Comparison of ENCODE assay signal across 32 mouse cellular contexts in the genomic region with DNA sequence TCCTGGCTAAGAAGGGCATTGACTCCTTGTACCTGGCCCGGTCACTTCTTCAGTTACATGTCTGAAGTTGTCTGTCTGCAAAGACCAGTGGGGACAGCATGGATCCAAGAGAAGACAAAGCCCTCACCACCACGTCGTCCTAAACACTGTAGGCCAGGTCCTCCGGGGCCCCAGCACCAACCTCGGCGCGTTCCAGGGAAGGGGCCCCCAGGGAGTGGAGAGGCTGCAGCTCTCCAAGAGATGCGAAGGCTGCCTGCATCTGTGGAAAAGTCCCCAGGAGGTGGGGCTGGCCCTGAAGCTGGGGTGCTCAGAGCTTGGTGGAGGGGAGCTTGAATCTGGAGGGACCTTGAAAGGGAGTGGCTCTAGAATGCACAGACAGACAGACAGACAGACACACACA. TPM values are rescaled to one million over a fixed set of nuclear protein-coding genes. Genes with fewer than 3 reads are reported as not detected.
DNase-seq lines count a peak whose midpoint lies in the region; ATAC-seq and TF ChIP-seq lines count a peak whose summit lies in the region.
"Had no signal": no experiment of that assay in that cellular context is flagged by ENCODE, and none has a peak within 500 bp of the region (broad histone marks: within the 10 kb centered on the region; RNA-seq: fewer than 3 reads in every experiment).

No protein-coding gene starts in this region.

- H3K27ac ChIP-seq in heart, embryonic 10.5 days = 0 out of 2 replicates have a peak overlapping the region, but pooled peaks have one; percentile 11
- peak overlapping the region; percentile 81 for H3K27ac ChIP-seq in liver, embryonic 14.5 days
- H3K27ac ChIP-seq in liver, embryonic 11.5 days (ENCODE audit: low read depth, low read length) = no peak overlapping the region
- H3K27ac ChIP-seq: embryonic facial prominence, embryonic 10.5 days; embryonic facial prominence, embryonic 13.5 days; gastrocnemius, adult 2 months; heart, embryonic 13.5 days; hindbrain, embryonic 10.5 days; hindbrain, embryonic 13.5 days; intestine, embryonic 15.5 days had no signal

- no peak for TF ChIP-seq EP300 in liver, embryonic 14.5 days (IDR thresholded peaks at IDR 0.05; ENCODE audit: low read depth)

- no peak overlapping the region for H3K4me2 ChIP-seq in liver, embryonic 14.5 days (ENCODE audit: low read depth)
- no peak overlapping the region for H3K4me2 ChIP-seq in liver, embryonic 11.5 days
- H3K4me2 ChIP-seq: embryonic facial prominence, embryonic 13.5 days; heart, embryonic 13.5 days; hindbrain, embryonic 13.5 days; intestine, embryonic 15.5 days had no signal

- ATAC-seq in liver, embryonic 14.5 days (ENCODE audit: insufficient read depth) = no peak
- ATAC-seq in liver, embryonic 11.5 days (replicated peaks; ENCODE audit: low FRiP score) = no peak
- no peak for ATAC-seq in CD4-positive, CD25-positive, alpha-beta regulatory T cell, adult 4 months
- ATAC-seq: forebrain, embryonic 14.5 days; forebrain, postnatal 0 days; hindbrain, embryonic 16.5 days; intestine, embryonic 15.5 days had no signal

- no peaks in the 10 kb centered on the region for H3K36me3 ChIP-seq in heart, embryonic 10.5 days
- H3K36me3 ChIP-seq in liver, embryonic 14.5 days (replicated peaks; ENCODE audit: control insufficient read depth, insufficient read depth, low read depth) = no peaks in the 10 kb centered on the region
- H3K36me3 ChIP-seq in liver, embryonic 11.5 days (ENCODE audit: control insufficient read depth, insufficient read depth, low read length) = no peaks in the 10 kb centered on the region
- H3K36me3 ChIP-seq: embryonic facial prominence, embryonic 10.5 days; embryonic facial prominence, embryonic 13.5 days; heart, embryonic 13.5 days; hindbrain, embryonic 10.5 days; hindbrain, embryonic 13.5 days; intestine, embryonic 15.5 days had no signal

- H3K9me3 ChIP-seq in heart, embryonic 10.5 days = no peaks in the 10 kb centered on the region
- H3K9me3 ChIP-seq in liver, embryonic 14.5 days (ENCODE audit: control insufficient read depth, low read length) = no peaks in the 10 kb centered on the region
- H3K9me3 ChIP-seq in liver, embryonic 11.5 days (ENCODE audit: control insufficient read depth, low read length) = no peaks in the 10 kb centered on the region
- H3K9me3 ChIP-seq: embryonic facial prominence, embryonic 10.5 days; embryonic facial prominence, embryonic 13.5 days; heart, embryonic 13.5 days; hindbrain, embryonic 10.5 days; hindbrain, embryonic 13.5 days; intestine, embryonic 15.5 days had no signal

- H3K4me1 ChIP-seq in heart, embryonic 10.5 days = peaks cover 40% of the 10 kb centered on the region
- peaks cover 39 to 41% of the 10 kb centered on the region in 2 experiments for H3K4me1 ChIP-seq in liver, embryonic 14.5 days (replicated peaks; ENCODE audit: control insufficient read depth in 2 of 2, insufficient read depth in 2 of 2, low read length in 1 of 2)
- H3K4me1 ChIP-seq in liver, embryonic 11.5 days (replicated peaks; ENCODE audit: control insufficient read depth, insufficient read depth, low read length) = peaks cover 41% of the 10 kb centered on the region

- peaks cover 20% of the 10 kb centered on the region; the same call in 1 of the 2 replicates for H3K27me3 ChIP-seq in heart, embryonic 10.5 days (ENCODE audit: insufficient read depth, poor library complexity, severe bottlenecking)
- H3K27me3 ChIP-seq in liver, embryonic 14.5 days (ENCODE audit: control insufficient read depth, insufficient read depth, low read length) = no peaks in the 10 kb centered on the region
- peaks cover 4% of the 10 kb centered on the region; the same call in 1 of the 2 replicates for H3K27me3 ChIP-seq in liver, embryonic 11.5 days (replicated peaks; ENCODE audit: control insufficient read depth, insufficient read depth, low read length)
- H3K27me3 ChIP-seq: embryonic facial prominence, embryonic 13.5 days; hindbrain, embryonic 13.5 days; intestine, embryonic 15.5 days had no signal

- H3K9ac ChIP-seq in liver, embryonic 14.5 days (replicated peaks) = no peak overlapping the region
- H3K9ac ChIP-seq in liver, embryonic 11.5 days (ENCODE audit: low read depth, low read length) = no peak overlapping the region
- H3K9ac ChIP-seq: embryonic facial prominence, embryonic 13.5 days; forebrain, postnatal 0 days; heart, embryonic 13.5 days; hindbrain, embryonic 13.5 days; intestine, embryonic 15.5 days had no signal

- DNase-seq in adrenal gland, postnatal 14 days = peak; percentile 41
- no peak for DNase-seq in adrenal gland, postnatal 36 days
- no peak for DNase-seq in heart, embryonic 10.5 days (ENCODE audit: low spot score)
- no peak for DNase-seq in heart, postnatal 4 days
- DNase-seq in liver, embryonic 14.5 days (ENCODE audit: low read depth in 3 of 3, low spot score in 3 of 3) = no peak
- no peak for DNase-seq in liver, embryonic 11.5 days (ENCODE audit: low spot score)
- DNase-seq: adrenal gland, adult 2 months; B cell, adult 2 months; cerebellum, adult 11-12 months; cerebellum, adult 8-10 months; cerebellum, postnatal 10 days; cerebellum, postnatal 36 days; embryo, embryonic 11 days; forebrain, postnatal 0 days; gastrocnemius, adult 2 months; gastrocnemius, postnatal 14 days; heart, adult 18-20 months; heart, postnatal 14 days had no signal

- no peak overlapping the region for H3K4me3 ChIP-seq in heart, embryonic 10.5 days
- no peak overlapping the region for H3K4me3 ChIP-seq in liver, embryonic 14.5 days (ENCODE audit: insufficient read depth in 1 of 2, low read depth in 2 of 2, low read length in 2 of 2)
- H3K4me3 ChIP-seq in liver, embryonic 11.5 days (ENCODE audit: low read depth, low read length) = no peak overlapping the region
- H3K4me3 ChIP-seq: embryonic facial prominence, embryonic 10.5 days; embryonic facial prominence, embryonic 13.5 days; gastrocnemius, adult 2 months; heart, embryonic 13.5 days; hindbrain, embryonic 10.5 days; hindbrain, embryonic 13.5 days; intestine, embryonic 15.5 days had no signal

- no peak for TF ChIP-seq CTCF in liver, embryonic 14.5 days (IDR thresholded peaks at IDR 0.05; ENCODE audit: low read depth)

- WGBS in heart, embryonic 10.5 days = 70% methylated on average over 8 of the region's 8 CpGs
- WGBS in liver, embryonic 14.5 days (ENCODE audit: insufficient replicate concordance) = 82% methylated on average over 8 of the region's 8 CpGs
- WGBS in liver, embryonic 11.5 days = 84% methylated on average over 8 of the region's 8 CpGs

RNA-seq across cellular contexts. Expression of gene Zdhhc19, which starts 10.2 kb away (rescaled TPM):
- total RNA-seq in adrenal gland, postnatal 14 days (2021) = not detected in 2 replicates
- not detected for total RNA-seq in adrenal gland, postnatal 36 days (2021)
- not detected in 2 replicates for polyA plus RNA-seq in heart, embryonic 10.5 days (2016; fragmentation: Nextera tagmentation; extraction: Ambion mirVana)
- total RNA-seq in heart, postnatal 4 days (2021) = under 1 TPM in 1 of 2 experiments, not detected in 1; 0.24 TPM
- not detected in 2 replicates for polyA plus RNA-seq in liver, embryonic 14.5 days (2012; rRNA removed)
- not detected in 2 replicates for polyA plus RNA-seq in liver, embryonic 14.5 days (2014; fragmentation: Nextera tagmentation; extraction: Ambion mirVana)
- not detected in 2 replicates for polyA plus RNA-seq in liver, embryonic 11.5 days (2014; fragmentation: Nextera tagmentation; extraction: Ambion mirVana)
- not detected for polyA plus RNA-seq in CD4-positive, CD25-positive, alpha-beta regulatory T cell, adult 4 months (2017; shearing (Covaris generic))
- total RNA-seq: adrenal gland, adult 2 months; forebrain, postnatal 0 days; gastrocnemius, adult 2 months; gastrocnemius, postnatal 14 days; gastrocnemius, postnatal 4 days; heart, adult 18-20 months; heart, postnatal 14 days had no signal
- polyA plus RNA-seq: adrenal gland, adult 2 months; cortical plate, adult 2 months; embryonic facial prominence, embryonic 10.5 days; embryonic facial prominence, embryonic 13.5 days; forebrain, embryonic 11.5 days; forebrain, embryonic 14.5 days; forebrain, postnatal 0 days; frontal cortex, adult 2 months; heart, embryonic 13.5 days; heart, embryonic 16.5 days; hindbrain, embryonic 10.5 days; hindbrain, embryonic 13.5 days; hindbrain, embryonic 16.5 days had no signal

RNA-seq across cellular contexts. Expression of gene Slc51a, which starts 18.6 kb away (rescaled TPM):
- not detected in 2 replicates for total RNA-seq in adrenal gland, postnatal 14 days (2021)
- under 1 TPM in 1 of 2 experiments, not detected in 1; 0.36 TPM for total RNA-seq in adrenal gland, postnatal 36 days (2021)
- 4.2 and 5.1 TPM in 2 replicates for polyA plus RNA-seq in heart, embryonic 10.5 days (2016; fragmentation: Nextera tagmentation; extraction: Ambion mirVana)
- 1 to 10 TPM; 4.2 to 5.5 TPM for total RNA-seq in heart, postnatal 4 days (2021)
- polyA plus RNA-seq in liver, embryonic 14.5 days (2012; rRNA removed) = 0.16 and 0.25 TPM in 2 replicates
- polyA plus RNA-seq in liver, embryonic 14.5 days (2014; fragmentation: Nextera tagmentation; extraction: Ambion mirVana) = 1.1 and 1.2 TPM in 2 replicates
- polyA plus RNA-seq in liver, embryonic 11.5 days (2014; fragmentation: Nextera tagmentation; extraction: Ambion mirVana) = 1.3 TPM in 2 replicates
- not detected for polyA plus RNA-seq in CD4-positive, CD25-positive, alpha-beta regulatory T cell, adult 4 months (2017; shearing (Covaris generic))
- total RNA-seq: forebrain, postnatal 0 days; gastrocnemius, adult 2 months; gastrocnemius, postnatal 14 days; gastrocnemius, postnatal 4 days had no signal
- polyA plus RNA-seq: frontal cortex, adult 2 months; hindbrain, embryonic 16.5 days had no signal
